26 mouse cellular contexts compared by ENCODE assay signal in genomic region chr2:59252818-59253217, GRCm38 (mm10).
A peak's percentile ranks its signal among the peaks of the same experiment; 100 is the strongest.
DNase-seq lines count a peak whose midpoint lies in the region; ATAC-seq lines count a peak whose summit lies in the region.
"Had no signal": no experiment of that assay in that cellular context is flagged by ENCODE, and none has a peak within 500 bp of the region (broad histone marks: within the 10 kb centered on the region; RNA-seq: fewer than 3 reads in every experiment).

No protein-coding gene starts in this region.

- ATAC-seq in cerebellum, adult (ENCODE audit: insufficient number of reproducible peaks, low FRiP score, low TSS enrichment): peak; percentile 69
- ATAC-seq in midbrain, embryonic 11.5 days (ENCODE audit: low FRiP score): 0 out of 2 replicates have a peak, but pooled peaks have one; percentile 27
- no peak for ATAC-seq in midbrain, embryonic 15.5 days (replicated peaks)
- ATAC-seq in embryonic facial prominence, embryonic 12.5 days (ENCODE audit: insufficient number of reproducible peaks, insufficient read depth, low FRiP score, low TSS enrichment): peak; percentile 60; the same call in 1 of the 2 replicates
- ATAC-seq: CD4-positive, CD25-positive, alpha-beta regulatory T cell, adult 4 months; forebrain, embryonic 14.5 days; inflammation-experienced regulatory T-cells, adult 6 months had no signal

- no peak overlapping the region for H3K4me3 ChIP-seq in heart, embryonic 10.5 days
- no peak overlapping the region for H3K4me3 ChIP-seq in midbrain, embryonic 11.5 days (ENCODE audit: low read depth, low read length)
- no peak overlapping the region for H3K4me3 ChIP-seq in midbrain, embryonic 15.5 days
- H3K4me3 ChIP-seq in embryonic facial prominence, embryonic 12.5 days: no peak overlapping the region
- H3K4me3 ChIP-seq: embryonic facial prominence, embryonic 15.5 days; erythroblast, embryonic 14.5 days; forebrain, embryonic 10.5 days; gastrocnemius, adult 2 months; hindbrain, embryonic 15.5 days had no signal

- H3K36me3 ChIP-seq in heart, embryonic 10.5 days: no peaks in the 10 kb centered on the region
- H3K36me3 ChIP-seq in midbrain, embryonic 11.5 days (ENCODE audit: control insufficient read depth, insufficient read depth, low read length): no peaks in the 10 kb centered on the region
- no peaks in the 10 kb centered on the region for H3K36me3 ChIP-seq in midbrain, embryonic 15.5 days (replicated peaks)
- H3K36me3 ChIP-seq in embryonic facial prominence, embryonic 12.5 days: no peaks in the 10 kb centered on the region
- H3K36me3 ChIP-seq: embryonic facial prominence, embryonic 15.5 days; forebrain, embryonic 10.5 days; hindbrain, embryonic 15.5 days had no signal

- no peak overlapping the region for H3K27ac ChIP-seq in heart, embryonic 10.5 days
- H3K27ac ChIP-seq in midbrain, embryonic 11.5 days (ENCODE audit: low read depth, low read length): no peak overlapping the region
- H3K27ac ChIP-seq in midbrain, embryonic 15.5 days: no peak overlapping the region
- no peak overlapping the region for H3K27ac ChIP-seq in embryonic facial prominence, embryonic 12.5 days
- H3K27ac ChIP-seq: embryonic facial prominence, embryonic 15.5 days; forebrain, embryonic 10.5 days; gastrocnemius, adult 2 months; hindbrain, embryonic 15.5 days had no signal

- no peak for DNase-seq in cerebellum, postnatal 25 days
- DNase-seq in heart, adult 11 months: peak; percentile 54
- no peak for DNase-seq in heart, embryonic 10.5 days (ENCODE audit: low spot score)
- no peak for DNase-seq in midbrain, embryonic 11.5 days (ENCODE audit: low spot score, missing footprints)
- no peak for DNase-seq in left cerebral cortex, postnatal 14 days (ENCODE audit: low spot score in 2 of 2)
- DNase-seq: adrenal gland, adult 8-10 months; adrenal gland, postnatal 36 days; B cell, adult 2 months; cerebellum, adult 11 months; cerebellum, adult 8-10 months; cerebellum, postnatal 14 days; gastrocnemius, adult 2 months; gastrocnemius, postnatal 25 days; heart, postnatal 10 days; heart, postnatal 4 days had no signal

- no peaks in the 10 kb centered on the region for H3K4me1 ChIP-seq in heart, embryonic 10.5 days
- H3K4me1 ChIP-seq in midbrain, embryonic 11.5 days (ENCODE audit: control insufficient read depth, insufficient read depth, low read length): no peaks in the 10 kb centered on the region
- no peaks in the 10 kb centered on the region for H3K4me1 ChIP-seq in midbrain, embryonic 15.5 days
- H3K4me1 ChIP-seq in embryonic facial prominence, embryonic 12.5 days: no peaks in the 10 kb centered on the region
- H3K4me1 ChIP-seq: forebrain, embryonic 10.5 days; hindbrain, embryonic 15.5 days had no signal

- no peaks in the 10 kb centered on the region for H3K27me3 ChIP-seq in heart, embryonic 10.5 days (ENCODE audit: insufficient read depth, poor library complexity, severe bottlenecking)
- no peaks in the 10 kb centered on the region for H3K27me3 ChIP-seq in midbrain, embryonic 11.5 days (ENCODE audit: control insufficient read depth, insufficient read depth, low read length)
- no peaks in the 10 kb centered on the region for H3K27me3 ChIP-seq in midbrain, embryonic 15.5 days (replicated peaks)
- H3K27me3 ChIP-seq in embryonic facial prominence, embryonic 12.5 days: no peaks in the 10 kb centered on the region
- H3K27me3 ChIP-seq: embryonic facial prominence, embryonic 15.5 days; hindbrain, embryonic 15.5 days had no signal

- no peak overlapping the region for H3K9ac ChIP-seq in midbrain, embryonic 11.5 days (ENCODE audit: low read length)
- no peak overlapping the region for H3K9ac ChIP-seq in midbrain, embryonic 15.5 days
- H3K9ac ChIP-seq in embryonic facial prominence, embryonic 12.5 days: no peak overlapping the region
- H3K9ac ChIP-seq: embryonic facial prominence, embryonic 15.5 days; hindbrain, embryonic 15.5 days had no signal

- no peak overlapping the region for H3K4me2 ChIP-seq in midbrain, embryonic 11.5 days
- H3K4me2 ChIP-seq in midbrain, embryonic 15.5 days: no peak overlapping the region
- H3K4me2 ChIP-seq in embryonic facial prominence, embryonic 12.5 days (replicated peaks): no peak overlapping the region
- H3K4me2 ChIP-seq: embryonic facial prominence, embryonic 15.5 days; hindbrain, embryonic 15.5 days had no signal

- no peaks in the 10 kb centered on the region for H3K9me3 ChIP-seq in heart, embryonic 10.5 days
- no peaks in the 10 kb centered on the region for H3K9me3 ChIP-seq in midbrain, embryonic 11.5 days (ENCODE audit: control insufficient read depth, low read length)
- no peaks in the 10 kb centered on the region for H3K9me3 ChIP-seq in midbrain, embryonic 15.5 days
- no peaks in the 10 kb centered on the region for H3K9me3 ChIP-seq in embryonic facial prominence, embryonic 12.5 days
- H3K9me3 ChIP-seq: embryonic facial prominence, embryonic 15.5 days; forebrain, embryonic 10.5 days; G1E; hindbrain, embryonic 15.5 days had no signal

- intact Hi-C loops in left cerebral cortex, postnatal 14 days (cut with DNase I): no loop called here
